Mouse (Mus musculus): ENCODE data around the gene Cd59a. TPM values are rescaled to one million over a fixed set of nuclear protein-coding genes. Genes with fewer than 3 reads are reported as not detected.
A peak's percentile ranks its signal among the peaks of the same experiment; 100 is the strongest.

Cd59a gene
- polyA plus RNA-seq, 1 experiment from 2014 or later: 11.2 TPM

- ATAC-seq (ENCODE audit: low FRiP score, low TSS enrichment): no peak
- Histone ChIP-seq H3K27me3 (ENCODE audit: control insufficient read depth, insufficient read depth, low read length) (0 out of 2 replicates have a peak, but pooled peaks cover 5% of the 10 kb centered on the region), H3K9me3 (ENCODE audit: control insufficient read depth, low read length) (no peaks in the 10 kb centered on the region), H3K4me3 (replicated peaks; ENCODE audit: low read depth, low read length) (no peak overlapping the region), H3K36me3 (ENCODE audit: control insufficient read depth, insufficient read depth, low read length) (no peaks in the 10 kb centered on the region), H3K4me2 (ENCODE audit: low read length) (no peak overlapping the region), H3K27ac (replicated peaks; ENCODE audit: low read depth, low read length) (no peak overlapping the region), H3K4me1 (ENCODE audit: control insufficient read depth, insufficient read depth, low read length) (no peaks in the 10 kb centered on the region), H3K9ac (replicated peaks; ENCODE audit: low read length) (no peak overlapping the region)
- no peak for DNase-seq
- 82% methylated on average over 5 of the region's 5 CpGs for WGBS
Observed at GRCm38 (mm10) chr2:104124071-104124470, 28.5 kb downstream of the Cd59a start.

- H3K27me3 ChIP-seq (ENCODE audit: control insufficient read depth, insufficient read depth, low read length): no peaks in the 10 kb centered on the region
- no peak overlapping the region for H3K4me2 ChIP-seq (ENCODE audit: low read length)
- no peak overlapping the region for H3K9ac ChIP-seq (replicated peaks; ENCODE audit: low read length)
- no peak overlapping the region for H3K4me3 ChIP-seq (replicated peaks; ENCODE audit: low read depth, low read length)
- no peaks in the 10 kb centered on the region for H3K4me1 ChIP-seq (ENCODE audit: control insufficient read depth, insufficient read depth, low read length)
- DNase-seq: no peak
- H3K36me3 ChIP-seq (ENCODE audit: control insufficient read depth, insufficient read depth, low read length): no peaks in the 10 kb centered on the region
- H3K27ac ChIP-seq (replicated peaks; ENCODE audit: low read depth, low read length): no peak overlapping the region
- 88% methylated on average over 13 of the region's 13 CpGs for WGBS
- no peak for ATAC-seq (ENCODE audit: low FRiP score, low TSS enrichment)
- H3K9me3 ChIP-seq (ENCODE audit: control insufficient read depth, low read length): no peaks in the 10 kb centered on the region
Observed at GRCm38 (mm10) chr2:104128803-104129531, 33.4 kb downstream of the Cd59a start.

- WGBS: 91% methylated on average over 6 of the region's 6 CpGs
- ATAC-seq (ENCODE audit: low FRiP score, low TSS enrichment): no peak
- H3K4me1 ChIP-seq (ENCODE audit: control insufficient read depth, insufficient read depth, low read length): no peaks in the 10 kb centered on the region
- H3K9ac ChIP-seq (replicated peaks; ENCODE audit: low read length): no peak overlapping the region
- H3K27ac ChIP-seq (replicated peaks; ENCODE audit: low read depth, low read length): no peak overlapping the region
- H3K27me3 ChIP-seq (ENCODE audit: control insufficient read depth, insufficient read depth, low read length): no peaks in the 10 kb centered on the region
- H3K36me3 ChIP-seq (ENCODE audit: control insufficient read depth, insufficient read depth, low read length): no peaks in the 10 kb centered on the region
- DNase-seq: no peak
- H3K4me3 ChIP-seq (replicated peaks; ENCODE audit: low read depth, low read length): no peak overlapping the region
- no peak overlapping the region for H3K4me2 ChIP-seq (ENCODE audit: low read length)
- H3K9me3 ChIP-seq (ENCODE audit: control insufficient read depth, low read length): no peaks in the 10 kb centered on the region
Observed at GRCm38 (mm10) chr2:104130165-104130564, 34.6 kb downstream of the Cd59a start.

GRCm38 (mm10) chr2:104130969-104131368 is 35.4 kb downstream of the Cd59a start:
- ATAC-seq (ENCODE audit: low FRiP score, low TSS enrichment) (no peak), DNase-seq (peak; percentile 45)
- Histone ChIP-seq H3K4me2 (ENCODE audit: low read length) (no peak overlapping the region), H3K9me3 (ENCODE audit: control insufficient read depth, low read length) (no peaks in the 10 kb centered on the region), H3K27me3 (ENCODE audit: control insufficient read depth, insufficient read depth, low read length) (no peaks in the 10 kb centered on the region), H3K36me3 (ENCODE audit: control insufficient read depth, insufficient read depth, low read length) (no peaks in the 10 kb centered on the region), H3K4me1 (ENCODE audit: control insufficient read depth, insufficient read depth, low read length) (no peaks in the 10 kb centered on the region), H3K4me3 (replicated peaks; ENCODE audit: low read depth, low read length) (no peak overlapping the region), H3K9ac (replicated peaks; ENCODE audit: low read length) (no peak overlapping the region), H3K27ac (replicated peaks; ENCODE audit: low read depth, low read length) (no peak overlapping the region)
- 65% methylated on average over 3 of the region's 3 CpGs for WGBS

GRCm38 (mm10) chr2:104132266-104132859 is 36.8 kb downstream of the Cd59a start:
- WGBS: 79% methylated on average over 7 of the region's 7 CpGs

GRCm38 (mm10) chr2:104133042-104133810 is 37.6 kb downstream of the Cd59a start:
- Histone ChIP-seq H3K27me3 (ENCODE audit: control insufficient read depth, insufficient read depth, low read length) (no peaks in the 10 kb centered on the region), H3K36me3 (ENCODE audit: control insufficient read depth, insufficient read depth, low read length) (no peaks in the 10 kb centered on the region), H3K9me3 (ENCODE audit: control insufficient read depth, low read length) (no peaks in the 10 kb centered on the region), H3K9ac (replicated peaks; ENCODE audit: low read length) (no peak overlapping the region), H3K27ac (replicated peaks; ENCODE audit: low read depth, low read length) (no peak overlapping the region), H3K4me3 (replicated peaks; ENCODE audit: low read depth, low read length) (no peak overlapping the region), H3K4me1 (ENCODE audit: control insufficient read depth, insufficient read depth, low read length) (no peaks in the 10 kb centered on the region), H3K4me2 (ENCODE audit: low read length) (no peak overlapping the region)
- DNase-seq: no peak
- ATAC-seq (ENCODE audit: low FRiP score, low TSS enrichment): no peak
- WGBS: 51% methylated on average over 11 of the region's 12 CpGs

More at GRCm38 (mm10) chr2:104132266-104132859, 36.8 kb downstream of the Cd59a start:
- Histone ChIP-seq H3K27me3 (ENCODE audit: control insufficient read depth, insufficient read depth, low read length) (no peaks in the 10 kb centered on the region), H3K36me3 (ENCODE audit: control insufficient read depth, insufficient read depth, low read length) (no peaks in the 10 kb centered on the region), H3K27ac (replicated peaks; ENCODE audit: low read depth, low read length) (no peak overlapping the region), H3K4me3 (replicated peaks; ENCODE audit: low read depth, low read length) (no peak overlapping the region), H3K4me2 (ENCODE audit: low read length) (no peak overlapping the region), H3K9me3 (ENCODE audit: control insufficient read depth, low read length) (no peaks in the 10 kb centered on the region), H3K4me1 (ENCODE audit: control insufficient read depth, insufficient read depth, low read length) (no peaks in the 10 kb centered on the region), H3K9ac (replicated peaks; ENCODE audit: low read length) (no peak overlapping the region)
- ATAC-seq (ENCODE audit: low FRiP score, low TSS enrichment) (no peak), DNase-seq (no peak)

GRCm38 (mm10) chr2:104134150-104135056 is 38.8 kb downstream of the Cd59a start:
- H3K4me1 ChIP-seq (ENCODE audit: control insufficient read depth, insufficient read depth, low read length): no peaks in the 10 kb centered on the region
- H3K4me2 ChIP-seq (ENCODE audit: low read length): no peak overlapping the region
- ATAC-seq (ENCODE audit: low FRiP score, low TSS enrichment): peak; percentile 72
- no peaks in the 10 kb centered on the region for H3K36me3 ChIP-seq (ENCODE audit: control insufficient read depth, insufficient read depth, low read length)
- peak; percentile 93 for DNase-seq
- no peak overlapping the region for H3K4me3 ChIP-seq (replicated peaks; ENCODE audit: low read depth, low read length)
- no peaks in the 10 kb centered on the region for H3K9me3 ChIP-seq (ENCODE audit: control insufficient read depth, low read length)
- 49% methylated on average over 8 of the region's 8 CpGs for WGBS
- H3K27ac ChIP-seq (replicated peaks; ENCODE audit: low read depth, low read length): no peak overlapping the region
- H3K9ac ChIP-seq (replicated peaks; ENCODE audit: low read length): no peak overlapping the region
- no peaks in the 10 kb centered on the region for H3K27me3 ChIP-seq (ENCODE audit: control insufficient read depth, insufficient read depth, low read length)

GRCm38 (mm10) chr2:104135920-104136319 is 40.3 kb downstream of the Cd59a start:
- Histone ChIP-seq H3K36me3 (ENCODE audit: control insufficient read depth, insufficient read depth, low read length) (no peaks in the 10 kb centered on the region), H3K4me2 (ENCODE audit: low read length) (no peak overlapping the region), H3K27me3 (ENCODE audit: control insufficient read depth, insufficient read depth, low read length) (no peaks in the 10 kb centered on the region), H3K4me1 (ENCODE audit: control insufficient read depth, insufficient read depth, low read length) (no peaks in the 10 kb centered on the region), H3K4me3 (replicated peaks; ENCODE audit: low read depth, low read length) (no peak overlapping the region), H3K27ac (replicated peaks; ENCODE audit: low read depth, low read length) (no peak overlapping the region), H3K9me3 (ENCODE audit: control insufficient read depth, low read length) (no peaks in the 10 kb centered on the region), H3K9ac (replicated peaks; ENCODE audit: low read length) (no peak overlapping the region)
- 78% methylated on average over 2 of the region's 2 CpGs for WGBS
- no peak for ATAC-seq (ENCODE audit: low FRiP score, low TSS enrichment)
- DNase-seq: no peak

All from midbrain, embryonic 14.5 days (tissue).